Mouse (Mus musculus) limb, embryonic 13.5 days (tissue): ENCODE results near the gene Gsdma. TPM values are rescaled to one million over a fixed set of nuclear protein-coding genes. Genes with fewer than 3 reads are reported as not detected.

Experiments used
- ATAC-seq: fragments of 200-750 bp; cut with Nextera tagmentation; 2 replicates; pipeline ENCODE4 v1.8.0; 2017; ENCODE audit warnings: low read depth, moderate number of reproducible peaks, moderate TSS enrichment; ENCODE audit not compliant: low FRiP score
- H3K27ac ChIP-seq: fragments of 300-500 bp; sonication (generic); 2 replicates; pipeline ENCODE4 v1.5.1; 2015; ENCODE audit warnings: inconsistent platforms, mild to moderate bottlenecking, moderate library complexity
- H3K27me3 ChIP-seq: fragments of 300-500 bp; sonication (generic); 2 replicates; pipeline ENCODE4 v1.6.1; 2015; ENCODE audit warnings: mild to moderate bottlenecking, inconsistent platforms
- H3K36me3 ChIP-seq: fragments of 300-500 bp; sonication (generic); 2 replicates; pipeline ENCODE4 v1.6.1; 2015; ENCODE audit warnings: inconsistent platforms, mild to moderate bottlenecking, moderate library complexity
- H3K4me1 ChIP-seq: fragments of 300-500 bp; sonication (generic); 2 replicates; pipeline ENCODE4 v1.6.1; 2015; ENCODE audit warnings: inconsistent platforms
- H3K4me2 ChIP-seq: fragments of 300-500 bp; sonication (generic); replicated peaks from 2 replicates; pipeline ENCODE4 v1.6.1; 2015; ENCODE audit warnings: inconsistent platforms, mild to moderate bottlenecking, moderate library complexity
- H3K4me3 ChIP-seq: fragments of 300-500 bp; sonication (generic); 2 replicates; pipeline ENCODE4 v1.5.1; 2015; ENCODE audit warnings: moderate library complexity, mild to moderate bottlenecking, inconsistent platforms
- H3K9ac ChIP-seq: fragments of 300-500 bp; sonication (generic); 2 replicates; pipeline ENCODE4 v1.6.1; 2015; ENCODE audit warnings: mild to moderate bottlenecking, inconsistent platforms
- H3K9me3 ChIP-seq: fragments of 300-500 bp; sonication (generic); 2 replicates; pipeline ENCODE4 v1.6.1; 2016; ENCODE audit warnings: inconsistent platforms
- WGBS: fragments of 180-500 bp; shearing (Covaris S2); methylation state at CpG from one replicate; pipeline ENCODE4 v1.1.7; 2015; 5-methylcytosine and 5-hydroxymethylcytosine counted together
- polyA plus RNA-seq: library from polyadenylated mRNA; unstranded; fragments of >200 nt; fragmentation: Nextera tagmentation; extraction: Ambion mirVana; gene quantifications from 2 replicates; pipeline ENCODE4 v1.2.1, GENCODE M21; 2015

Gene Gsdma
- polyA plus RNA-seq, 1 experiment from 2014 or later: 0.10 TPM

GRCm38 (mm10) chr11:98698849-98699640, 34.9 kb downstream of the Gsdma start:
- Histone ChIP-seq H3K27ac (no peak overlapping the region), H3K27me3 (peaks cover 3% of the 10 kb centered on the region; the same call in 1 of the 2 replicates), H3K9me3 (no peaks in the 10 kb centered on the region), H3K36me3 (peaks cover 36% of the 10 kb centered on the region), H3K9ac (no peak overlapping the region), H3K4me3 (no peak overlapping the region), H3K4me2 (no peak overlapping the region), H3K4me1 (peaks cover 14% of the 10 kb centered on the region)
- ATAC-seq: no peak
- WGBS: 88% methylated on average over 16 of the region's 16 CpGs

- ATAC-seq: no peak
- no peak overlapping the region for H3K27ac ChIP-seq
- 35% methylated on average over 4 of the region's 4 CpGs for WGBS
- H3K27me3 ChIP-seq: peaks cover 3% of the 10 kb centered on the region; the same call in 1 of the 2 replicates
- H3K4me1 ChIP-seq: peaks cover 14% of the 10 kb centered on the region
- no peak overlapping the region for H3K4me3 ChIP-seq
- H3K36me3 ChIP-seq: peaks cover 36% of the 10 kb centered on the region
- H3K9me3 ChIP-seq: no peaks in the 10 kb centered on the region
- H3K9ac ChIP-seq: no peak overlapping the region
- H3K4me2 ChIP-seq: no peak overlapping the region
These were observed 35.8 kb downstream of the Gsdma start for GRCm38 (mm10) chr11:98699911-98700310.

GRCm38 (mm10) chr11:98701213-98701670, 37.1 kb downstream of the Gsdma start, which contains the start of gene Csf3:
Gene Csf3 (plus strand): TSS chr11:98701263.
- H3K4me2 ChIP-seq: no peak within 1 kb of the TSS
- H3K9ac ChIP-seq: 0 out of 2 replicates have a peak within 1 kb of the TSS, but pooled peaks have one; percentile 26
- peaks cover 36% of the 10 kb centered on the region for H3K36me3 ChIP-seq
- WGBS: 36% methylated on average over 10 of the region's 10 CpGs
- H3K4me1 ChIP-seq: peaks cover 14% of the 10 kb centered on the region
- H3K9me3 ChIP-seq: no peaks in the 10 kb centered on the region
- H3K27me3 ChIP-seq: peaks cover 3% of the 10 kb centered on the region; the same call in 1 of the 2 replicates
- no peak within 1 kb of the TSS for H3K27ac ChIP-seq
- H3K4me3 ChIP-seq: no peak within 1 kb of the TSS
- no peak for ATAC-seq

GRCm38 (mm10) chr11:98702323-98702722, 38.2 kb downstream of the Gsdma start:
- Histone ChIP-seq H3K4me3 (no peak overlapping the region), H3K4me1 (peaks cover 14% of the 10 kb centered on the region), H3K4me2 (no peak overlapping the region), H3K36me3 (peaks cover 36% of the 10 kb centered on the region), H3K27ac (no peak overlapping the region), H3K27me3 (peaks cover 3% of the 10 kb centered on the region; the same call in 1 of the 2 replicates), H3K9me3 (no peaks in the 10 kb centered on the region), H3K9ac (no peak overlapping the region)
- ATAC-seq: no peak
- 62% methylated on average over 5 of the region's 5 CpGs for WGBS

- H3K27ac ChIP-seq: no peak overlapping the region
- no peak overlapping the region for H3K9ac ChIP-seq
- H3K9me3 ChIP-seq: no peaks in the 10 kb centered on the region
- 87% methylated on average over 10 of the region's 10 CpGs for whole genome bisulfite sequencing
- no peak overlapping the region for H3K4me2 ChIP-seq
- peaks cover 22% of the 10 kb centered on the region for H3K4me1 ChIP-seq
- ATAC-seq: no peak
- no peak overlapping the region for H3K4me3 ChIP-seq
- H3K27me3 ChIP-seq: peaks cover 3% of the 10 kb centered on the region; the same call in 1 of the 2 replicates
- peaks cover 62% of the 10 kb centered on the region for H3K36me3 ChIP-seq
These were observed 40.9 kb downstream of the Gsdma start for GRCm38 (mm10) chr11:98705021-98705420.

- Histone ChIP-seq H3K4me2 (no peak overlapping the region), H3K4me3 (no peak overlapping the region), H3K27me3 (no peaks in the 10 kb centered on the region), H3K36me3 (peaks cover 78% of the 10 kb centered on the region), H3K27ac (peak overlapping the region; percentile 33; the same call in 1 of the 2 replicates), H3K9ac (0 out of 2 replicates have a peak overlapping the region, but pooled peaks have one; percentile 20), H3K4me1 (peaks cover 10% of the 10 kb centered on the region), H3K9me3 (no peaks in the 10 kb centered on the region)
- ATAC-seq: peak; percentile 22; the same call in 1 of the 2 replicates
- 78% methylated on average over 22 of the region's 22 CpGs for WGBS
These were observed 43.5 kb downstream of the Gsdma start for GRCm38 (mm10) chr11:98707401-98708281.

GRCm38 (mm10) chr11:98708282-98708956, 44.3 kb downstream of the Gsdma start:
- Histone ChIP-seq H3K9me3 (no peaks in the 10 kb centered on the region), H3K4me2 (no peak overlapping the region), H3K27me3 (no peaks in the 10 kb centered on the region), H3K4me3 (no peak overlapping the region), H3K36me3 (peaks cover 86% of the 10 kb centered on the region), H3K9ac (0 out of 2 replicates have a peak overlapping the region, but pooled peaks have one; percentile 20), H3K4me1 (peaks cover 9% of the 10 kb centered on the region), H3K27ac (peak overlapping the region; percentile 33; the same call in 1 of the 2 replicates)
- WGBS: 88% methylated on average over 19 of the region's 19 CpGs
- 0 out of 2 replicates have a peak, but pooled peaks have one; percentile 8 for ATAC-seq

GRCm38 (mm10) chr11:98709001-98709741, 45.0 kb downstream of the Gsdma start:
- ATAC-seq: no peak
- WGBS: 78% methylated on average over 26 of the region's 26 CpGs
- Histone ChIP-seq H3K27me3 (no peaks in the 10 kb centered on the region), H3K9me3 (no peaks in the 10 kb centered on the region), H3K4me2 (no peak overlapping the region), H3K9ac (no peak overlapping the region), H3K4me3 (no peak overlapping the region), H3K4me1 (peaks cover 9% of the 10 kb centered on the region), H3K36me3 (peaks cover 90% of the 10 kb centered on the region), H3K27ac (no peak overlapping the region)

- H3K27me3 ChIP-seq: no peaks in the 10 kb centered on the region
- H3K4me2 ChIP-seq: no peak overlapping the region
- H3K9ac ChIP-seq: no peak overlapping the region
- peaks cover 90% of the 10 kb centered on the region for H3K36me3 ChIP-seq
- peaks cover 9% of the 10 kb centered on the region for H3K4me1 ChIP-seq
- H3K4me3 ChIP-seq: no peak overlapping the region
- no peak; the same call in 1 of the 2 replicates for ATAC-seq
- WGBS: 57% methylated on average over 12 of the region's 12 CpGs
- no peak overlapping the region; the same call in 1 of the 2 replicates for H3K27ac ChIP-seq
- no peaks in the 10 kb centered on the region for H3K9me3 ChIP-seq
These were observed 46.4 kb downstream of the Gsdma start for GRCm38 (mm10) chr11:98710416-98711045.

- Histone ChIP-seq H3K27me3 (no peaks in the 10 kb centered on the region), H3K36me3 (peaks cover 90% of the 10 kb centered on the region)
These were observed 46.9 kb downstream of the Gsdma start for GRCm38 (mm10) chr11:98711046-98711434.

More at GRCm38 (mm10) chr11:98711046-98711434, 46.9 kb downstream of the Gsdma start:
- no peak overlapping the region for H3K4me3 ChIP-seq
- WGBS: 85% methylated on average over 4 of the region's 4 CpGs
- no peak for ATAC-seq
- peaks cover 9% of the 10 kb centered on the region for H3K4me1 ChIP-seq
- H3K9ac ChIP-seq: no peak overlapping the region
- H3K27ac ChIP-seq: no peak overlapping the region; the same call in 1 of the 2 replicates
- H3K4me2 ChIP-seq: no peak overlapping the region
- H3K9me3 ChIP-seq: no peaks in the 10 kb centered on the region
